ENCODE assay signal across 21 mouse cellular contexts in the genomic region with DNA sequence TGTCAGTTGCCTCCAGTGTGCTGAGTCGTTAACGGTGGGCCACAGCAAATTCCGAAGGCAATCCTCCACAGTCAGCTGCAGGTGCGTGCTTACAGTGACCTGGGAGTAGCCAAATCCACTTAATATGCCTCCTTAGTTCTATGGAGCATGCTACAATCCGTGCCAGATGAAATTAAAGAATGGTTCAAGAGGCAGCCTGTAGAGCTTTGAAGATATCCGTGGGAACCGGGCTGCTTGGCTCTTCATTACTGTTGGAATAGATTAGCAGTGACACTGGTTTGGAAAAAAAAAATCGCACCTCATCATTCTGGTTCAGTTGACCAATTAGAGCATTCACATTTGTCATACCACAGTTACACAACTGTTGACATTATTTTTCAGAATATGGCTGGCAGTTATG.
DNase-seq lines count a peak whose midpoint lies in the region; ATAC-seq and TF ChIP-seq lines count a peak whose summit lies in the region.
"Had no signal": no experiment of that assay in that cellular context is flagged by ENCODE, and none has a peak within 500 bp of the region (broad histone marks: within the 10 kb centered on the region; RNA-seq: fewer than 3 reads in every experiment).

No protein-coding gene starts in this region.

- no peak overlapping the region for H3K9ac ChIP-seq in embryonic facial prominence, embryonic 14.5 days (ENCODE audit: low read depth, low read length)
- no peak overlapping the region for H3K9ac ChIP-seq in lung, embryonic 16.5 days (ENCODE audit: low read length)
- H3K9ac ChIP-seq: heart, embryonic 15.5 days; intestine, embryonic 15.5 days; stomach, embryonic 15.5 days had no signal

- H3K36me3 ChIP-seq in embryonic facial prominence, embryonic 14.5 days (ENCODE audit: control insufficient read depth, insufficient read depth, low read length): no peaks in the 10 kb centered on the region
- H3K36me3 ChIP-seq in embryonic facial prominence, embryonic 10.5 days (replicated peaks): no peaks in the 10 kb centered on the region
- no peaks in the 10 kb centered on the region for H3K36me3 ChIP-seq in lung, embryonic 16.5 days (ENCODE audit: control insufficient read depth, insufficient read depth, low read length)
- H3K36me3 ChIP-seq: heart, embryonic 15.5 days; intestine, embryonic 15.5 days; limb, embryonic 10.5 days; stomach, embryonic 15.5 days had no signal

- ATAC-seq in embryonic facial prominence, embryonic 14.5 days (ENCODE audit: low read depth): peak; percentile 87
- ATAC-seq in lung, embryonic 16.5 days (ENCODE audit: low read depth): peak; percentile 66
- no peak for ATAC-seq in frontal cortex, adult (ENCODE audit: low TSS enrichment)
- ATAC-seq: forebrain, embryonic 16.5 days; intestine, embryonic 15.5 days; midbrain, embryonic 16.5 days had no signal

- H3K27ac ChIP-seq in embryonic facial prominence, embryonic 14.5 days (replicated peaks; ENCODE audit: low read depth, low read length): no peak overlapping the region
- H3K27ac ChIP-seq in embryonic facial prominence, embryonic 10.5 days (replicated peaks): no peak overlapping the region
- H3K27ac ChIP-seq in lung, embryonic 16.5 days (ENCODE audit: low read length): no peak overlapping the region
- H3K27ac ChIP-seq: gastrocnemius, adult 2 months; heart, embryonic 15.5 days; intestine, embryonic 15.5 days; limb, embryonic 10.5 days; stomach, embryonic 15.5 days had no signal

- DNase-seq in embryonic facial prominence, embryonic 14.5 days (ENCODE audit: low spot score): peak; percentile 81
- DNase-seq in embryonic facial prominence, embryonic 10.5 days (ENCODE audit: low spot score): no peak
- no peak for DNase-seq in lung, adult 2 months
- peak; percentile 42 to 47 for DNase-seq in cerebellum, postnatal 25 days
- peak; percentile 35 for DNase-seq in retina, postnatal 7 days (ENCODE audit: low read depth, low spot score)
- DNase-seq: adrenal gland, postnatal 25 days; B cell, adult 2 months; embryo, embryonic 11 days; gastrocnemius, adult 2 months; layer of hippocampus, postnatal 36 days; right cerebral cortex, postnatal 14 days; thymus, adult 2 months had no signal

- no peak for TF ChIP-seq POLR2A in lung, adult 2 months (IDR thresholded peaks at IDR 0.05; ENCODE audit: borderline replicate concordance, extremely low read depth, low read depth, low read length)

- no peaks in the 10 kb centered on the region for H3K27me3 ChIP-seq in embryonic facial prominence, embryonic 14.5 days (replicated peaks; ENCODE audit: control insufficient read depth, insufficient read depth, low read length)
- no peaks in the 10 kb centered on the region for H3K27me3 ChIP-seq in embryonic facial prominence, embryonic 10.5 days (replicated peaks; ENCODE audit: low read depth, poor library complexity, severe bottlenecking)
- no peaks in the 10 kb centered on the region for H3K27me3 ChIP-seq in lung, embryonic 16.5 days (ENCODE audit: control insufficient read depth, insufficient read depth, low read depth, low read length)
- H3K27me3 ChIP-seq: heart, embryonic 15.5 days; intestine, embryonic 15.5 days; stomach, embryonic 15.5 days had no signal

- H3K4me3 ChIP-seq in embryonic facial prominence, embryonic 14.5 days (ENCODE audit: low read depth, low read length): no peak overlapping the region
- no peak overlapping the region for H3K4me3 ChIP-seq in embryonic facial prominence, embryonic 10.5 days
- H3K4me3 ChIP-seq in lung, embryonic 16.5 days (ENCODE audit: low read length): no peak overlapping the region
- H3K4me3 ChIP-seq in lung, adult 2 months (replicated peaks; ENCODE audit: extremely low read depth, low read depth, low read length): no peak overlapping the region
- H3K4me3 ChIP-seq: gastrocnemius, adult 2 months; heart, embryonic 15.5 days; intestine, embryonic 15.5 days; limb, embryonic 10.5 days; stomach, embryonic 15.5 days had no signal

- no peaks in the 10 kb centered on the region for H3K4me1 ChIP-seq in embryonic facial prominence, embryonic 14.5 days (ENCODE audit: control insufficient read depth, insufficient read depth, low read length)
- no peaks in the 10 kb centered on the region for H3K4me1 ChIP-seq in embryonic facial prominence, embryonic 10.5 days
- H3K4me1 ChIP-seq in lung, embryonic 16.5 days (replicated peaks; ENCODE audit: control insufficient read depth, insufficient read depth, low read length): peaks cover 3% of the 10 kb centered on the region; the same call in 1 of the 2 replicates
- H3K4me1 ChIP-seq in lung, adult 2 months (ENCODE audit: control insufficient read depth, insufficient read depth, low read length): no peaks in the 10 kb centered on the region
- H3K4me1 ChIP-seq: heart, embryonic 15.5 days; intestine, embryonic 15.5 days; limb, embryonic 10.5 days; stomach, embryonic 15.5 days had no signal

- 82% methylated on average over 8 of the region's 8 CpGs for WGBS in embryonic facial prominence, embryonic 14.5 days
- 78% methylated on average over 8 of the region's 8 CpGs for WGBS in embryonic facial prominence, embryonic 10.5 days
- 50% methylated on average over 8 of the region's 8 CpGs for WGBS in lung, embryonic 16.5 days
- WGBS in lung, adult 2 months: 70% methylated on average over 8 of the region's 8 CpGs

- no peaks in the 10 kb centered on the region for H3K9me3 ChIP-seq in embryonic facial prominence, embryonic 14.5 days (ENCODE audit: control insufficient read depth, low read length)
- H3K9me3 ChIP-seq in embryonic facial prominence, embryonic 10.5 days: no peaks in the 10 kb centered on the region
- H3K9me3 ChIP-seq in lung, embryonic 16.5 days (ENCODE audit: control insufficient read depth, low read length): no peaks in the 10 kb centered on the region
- H3K9me3 ChIP-seq: heart, embryonic 15.5 days; intestine, embryonic 15.5 days; stomach, embryonic 15.5 days had no signal

- H3K4me2 ChIP-seq in embryonic facial prominence, embryonic 14.5 days (ENCODE audit: low read depth, low read length): no peak overlapping the region
- no peak overlapping the region for H3K4me2 ChIP-seq in lung, embryonic 16.5 days (ENCODE audit: low read depth, low read length)
- H3K4me2 ChIP-seq: heart, embryonic 15.5 days; intestine, embryonic 15.5 days; liver, embryonic 11.5 days; stomach, embryonic 15.5 days had no signal

- TF ChIP-seq CTCF in lung, adult 2 months (IDR thresholded peaks at IDR 0.05; ENCODE audit: insufficient read depth, low read length): no peak

Comparison
In these comparisons a context has a peak if more than half of its experiments do, and no peak if none do; other contexts are left out.
1. DNase-seq: peak in embryonic facial prominence, embryonic 14.5 days (single experiment), cerebellum, postnatal 25 days (2 of 2) and retina, postnatal 7 days (single experiment); none in embryonic facial prominence, embryonic 10.5 days (single experiment) and lung, adult 2 months (single experiment).